Mouse (Mus musculus) liver, adult 2 months (tissue): ENCODE measurements around the gene Kank2. TPM values are rescaled to one million over a fixed set of nuclear protein-coding genes. Genes with fewer than 3 reads are reported as not detected.
"Not testable (repeated sequence)": the region's sequence is repeated elsewhere in the genome, so short reads cannot be mapped to it uniquely, and the experiment has no call there.

Experiments used
- DNase-seq: peaks from one replicate; pipeline ENCODE4 v3.0.0-alpha.2; 2011; ENCODE audit warnings: low read depth, low spot score; ENCODE audit errors: extremely low read depth
- H3K27ac ChIP-seq: fragments of 200-500 bp; replicated peaks from 2 replicates; pipeline ENCODE4 v1.5.1; 2012; ENCODE audit warnings: low read depth, mild to moderate bottlenecking, control low read depth, inconsistent platforms, low read length; ENCODE audit not compliant: insufficient read depth
- H3K27me3 ChIP-seq: fragments of 200-500 bp; 2 replicates; pipeline ENCODE4 v1.6.1; 2012; ENCODE audit warnings: mild to moderate bottlenecking, moderate library complexity, low read length, inconsistent platforms; ENCODE audit not compliant: control insufficient read depth, insufficient read depth
- H3K36me3 ChIP-seq: fragments of 200-500 bp; 2 replicates; pipeline ENCODE4 v1.6.1; 2012; ENCODE audit warnings: low read length, inconsistent platforms; ENCODE audit not compliant: control insufficient read depth, insufficient read depth
- H3K4me1 ChIP-seq: fragments of 200-500 bp; 2 replicates; pipeline ENCODE4 v1.6.1; 2011; ENCODE audit warnings: low read length; ENCODE audit not compliant: control insufficient read depth, insufficient read depth
- H3K4me3 ChIP-seq: fragments of 200-500 bp; 2 replicates; pipeline ENCODE4 v1.5.1; 2011; ENCODE audit warnings: low read depth, mild to moderate bottlenecking, control low read depth, low read length, moderate library complexity; ENCODE audit not compliant: insufficient read depth
- H3K79me2 ChIP-seq: fragments of 200-500 bp; 2 replicates; pipeline ENCODE4 v1.6.1; 2012; ENCODE audit warnings: inconsistent platforms, mild to moderate bottlenecking, low read length, moderate library complexity; ENCODE audit not compliant: control insufficient read depth, insufficient read depth
- H3K9ac ChIP-seq: fragments of 200-500 bp; 2 replicates; pipeline ENCODE4 v1.6.1; 2012; ENCODE audit warnings: low read depth, mild to moderate bottlenecking, control low read depth, inconsistent platforms, low read length
- CTCF ChIP-seq: fragments of 200-500 bp; IDR thresholded peaks from 2 replicates; pipeline ENCODE4 v1.5.1; 2011; ENCODE audit warnings: low read depth, low read length, control low read depth
- POLR2A ChIP-seq: fragments of 200-500 bp; IDR thresholded peaks from 2 replicates; pipeline ENCODE4 v1.6.1; 2011; ENCODE audit warnings: low read length, control low read depth; ENCODE audit not compliant: insufficient read depth; ENCODE audit errors: extremely low read depth
- WGBS: fragments of 180-500 bp; shearing (Covaris S2); methylation state at CpG from one replicate; pipeline ENCODE4 v1.1.7; 2018; 5-methylcytosine and 5-hydroxymethylcytosine counted together
- polyA plus RNA-seq: library from polyadenylated mRNA; depleted of rRNA; stranded (reverse); fragments of >200 nt; gene quantifications from 2 replicates; pipeline ENCODE4 v1.2.3, GENCODE M21; 2012
- total RNA-seq: library from RNA; depleted of rRNA; stranded (reverse); fragments of >200 nt; gene quantifications from 2 replicates; pipeline ENCODE4 v1.2.3, GENCODE M21; 2014

The Kank2 gene
- total and polyA plus RNA-seq, 2 experiments, result 12.8 to 27.2 TPM

DNA sequence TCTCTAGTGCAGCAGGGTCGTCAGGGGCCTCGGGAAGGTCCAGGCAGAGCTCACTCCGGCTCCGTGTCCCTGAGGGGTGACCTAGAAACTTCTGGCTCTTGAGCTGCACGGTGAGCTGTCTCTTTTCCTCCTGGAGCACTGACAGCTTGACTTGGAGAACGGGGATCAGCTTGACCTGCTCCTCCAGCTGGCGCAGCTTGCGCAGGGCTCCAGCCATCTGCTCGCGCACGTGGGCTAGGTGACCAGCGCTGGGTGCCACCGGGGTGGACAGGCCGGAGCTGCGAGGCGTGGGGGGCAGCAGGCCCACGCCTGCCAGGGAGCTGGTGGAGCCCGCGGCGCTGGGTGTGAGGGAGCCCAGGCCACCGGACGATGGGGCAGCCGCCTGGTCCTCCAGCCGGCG, 3.6 kb downstream of the Kank2 start:
- no peak overlapping the region for H3K9ac ChIP-seq
- H3K79me2 ChIP-seq, result peaks cover 47% of the 10 kb centered on the region
- WGBS, result 95% methylated on average over 25 of the region's 25 CpGs
- no peak overlapping the region for H3K27ac ChIP-seq
- peaks cover 17% of the 10 kb centered on the region for H3K4me1 ChIP-seq
- TF ChIP-seq CTCF (no peak), POLR2A (no peak)
- no peak for DNase-seq
- peaks cover 4% of the 10 kb centered on the region; the same call in 1 of the 2 replicates for H3K36me3 ChIP-seq
- H3K27me3 ChIP-seq, result no peaks in the 10 kb centered on the region
- no peak overlapping the region for H3K4me3 ChIP-seq

DNA sequence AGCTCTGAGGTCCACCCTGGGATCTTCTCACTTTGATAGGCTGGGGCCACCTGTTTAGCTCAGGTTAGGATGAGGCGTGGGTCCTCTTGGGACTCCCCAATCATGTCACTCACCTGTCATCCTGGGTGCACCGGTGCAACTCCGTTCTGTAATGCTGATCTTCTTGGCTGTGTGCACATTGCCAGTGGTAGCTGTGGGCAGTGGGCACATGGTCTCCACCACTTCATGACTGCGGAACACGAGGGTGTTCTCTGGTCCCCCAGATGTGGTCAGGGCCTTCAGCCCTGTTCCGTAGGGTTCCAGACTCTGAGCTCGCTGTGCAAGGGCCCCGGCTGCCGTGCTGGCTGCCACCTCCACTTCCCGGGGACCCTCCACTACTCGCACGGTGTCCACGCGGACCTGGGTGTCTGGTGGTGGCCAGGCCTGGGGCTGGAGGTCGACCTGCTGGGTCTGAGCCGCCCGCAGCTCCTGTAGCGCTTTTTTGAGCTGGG, 4.2 kb downstream of the Kank2 start:
- H3K4me3 ChIP-seq, result no peak overlapping the region
- TF ChIP-seq POLR2A (no peak), CTCF (no peak)
- peaks cover 4% of the 10 kb centered on the region; the same call in 1 of the 2 replicates for H3K36me3 ChIP-seq
- peaks cover 17% of the 10 kb centered on the region for H3K4me1 ChIP-seq
- DNase-seq, result no peak
- H3K27me3 ChIP-seq, result no peaks in the 10 kb centered on the region
- H3K79me2 ChIP-seq, result peaks cover 47% of the 10 kb centered on the region
- 95% methylated on average over 18 of the region's 18 CpGs for WGBS
- H3K27ac ChIP-seq, result no peak overlapping the region
- no peak overlapping the region for H3K9ac ChIP-seq

DNA sequence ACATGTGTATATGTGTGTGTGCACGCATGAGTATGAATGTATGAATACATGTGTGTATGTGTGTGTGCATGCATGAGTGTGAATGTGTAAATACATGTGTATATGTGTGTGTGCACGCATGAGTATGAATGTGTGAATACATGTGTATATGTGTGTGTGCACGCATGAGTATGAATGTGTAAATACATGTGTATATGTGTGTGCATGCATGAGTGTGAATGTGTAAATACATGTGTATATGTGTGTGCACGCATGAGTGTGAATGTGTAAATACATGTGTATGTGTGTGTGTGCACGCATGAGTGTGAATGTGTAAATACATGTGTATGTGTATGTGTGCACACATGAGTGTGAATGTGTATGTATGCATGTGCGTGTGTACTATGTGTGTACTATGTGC, 5.0 kb downstream of the Kank2 start:
- H3K27me3 ChIP-seq, H3K9ac ChIP-seq, H3K4me3 ChIP-seq, H3K27ac ChIP-seq, DNase-seq, H3K36me3 ChIP-seq: not testable (repeated sequence)
- H3K4me1 ChIP-seq, result peaks cover 16% of the 10 kb centered on the region
- peaks cover 47% of the 10 kb centered on the region for H3K79me2 ChIP-seq
- 97% methylated on average over 6 of the region's 6 CpGs for WGBS

DNA sequence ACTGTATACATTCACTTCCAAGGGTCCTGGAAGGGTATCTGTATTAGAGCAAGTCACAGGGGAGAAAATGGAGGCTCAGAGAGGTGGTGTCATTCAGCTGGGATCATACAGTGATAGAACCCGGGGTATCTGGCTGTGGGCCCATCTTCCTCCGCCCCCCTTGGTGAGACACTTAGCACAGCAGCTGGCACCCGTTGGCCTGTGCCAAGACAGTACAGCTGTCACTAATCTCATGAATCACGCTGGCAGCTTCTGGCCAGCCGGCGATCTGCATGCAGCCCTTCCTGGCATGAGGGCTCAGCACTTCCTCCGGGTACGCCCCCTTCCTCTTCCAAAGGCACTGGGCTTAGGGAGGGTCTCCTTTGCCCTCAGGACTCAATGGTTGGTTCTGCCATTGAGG, 5.9 kb downstream of the Kank2 start:
- Histone ChIP-seq H3K4me1 (peaks cover 16% of the 10 kb centered on the region), H3K9ac (no peak overlapping the region), H3K4me3 (no peak overlapping the region), H3K27me3 (no peaks in the 10 kb centered on the region), H3K79me2 (peaks cover 41% of the 10 kb centered on the region), H3K36me3 (peaks cover 4% of the 10 kb centered on the region; the same call in 1 of the 2 replicates), H3K27ac (no peak overlapping the region)
- 45% methylated on average over 8 of the region's 8 CpGs for WGBS
- no peak for DNase-seq
- TF ChIP-seq POLR2A, result no peak
- no peak for TF ChIP-seq CTCF

DNA sequence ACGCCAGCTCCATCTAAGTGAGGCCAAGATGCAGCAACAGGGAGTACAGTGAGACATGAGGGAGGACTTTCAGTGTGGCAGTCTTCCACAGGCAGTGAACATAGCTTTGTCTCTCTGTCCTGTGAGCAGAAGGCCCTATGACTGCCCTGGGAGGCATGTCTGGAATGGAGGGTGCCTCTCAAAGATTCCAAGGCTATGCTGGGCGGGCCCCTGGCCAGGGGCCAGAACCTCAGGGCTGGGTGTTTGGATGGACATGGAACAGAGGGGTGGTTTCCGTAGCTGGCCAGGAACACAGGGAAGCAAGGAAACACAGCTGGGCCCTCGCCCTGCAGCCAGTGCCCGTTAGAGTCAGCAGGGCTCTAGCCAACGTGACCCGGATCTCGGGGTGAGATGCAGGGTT, 6.7 kb downstream of the Kank2 start:
- H3K36me3 ChIP-seq, result peaks cover 4% of the 10 kb centered on the region; the same call in 1 of the 2 replicates
- H3K9ac ChIP-seq, result no peak overlapping the region
- TF ChIP-seq POLR2A, result no peak
- H3K4me3 ChIP-seq, result no peak overlapping the region
- H3K79me2 ChIP-seq, result peaks cover 34% of the 10 kb centered on the region
- no peaks in the 10 kb centered on the region for H3K27me3 ChIP-seq
- peak; percentile 34 for DNase-seq
- peaks cover 10% of the 10 kb centered on the region for H3K4me1 ChIP-seq
- 38% methylated on average over 8 of the region's 8 CpGs for WGBS
- H3K27ac ChIP-seq, result no peak overlapping the region

DNA sequence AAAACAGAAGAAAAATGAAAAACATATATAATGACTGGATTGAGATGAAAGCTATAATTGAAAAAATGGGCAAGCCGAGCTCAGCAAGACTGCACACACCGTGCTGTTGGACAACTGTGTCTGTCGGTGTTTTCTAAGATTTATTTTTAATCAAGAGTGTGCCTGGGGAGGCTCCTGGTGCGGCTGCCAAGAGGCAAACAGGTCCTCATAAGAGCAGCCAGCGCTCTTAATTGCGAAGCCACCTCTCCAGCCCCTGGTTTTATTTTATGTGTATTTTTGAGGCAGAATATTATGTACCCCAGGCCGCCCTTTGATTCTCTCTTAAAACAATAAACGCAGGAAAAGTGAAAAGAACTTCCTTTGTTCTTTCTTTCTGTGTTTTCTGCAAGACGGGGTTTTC, 10.3 kb downstream of the Kank2 start:
- no peak for DNase-seq
- Histone ChIP-seq H3K27ac (no peak overlapping the region), H3K9ac (no peak overlapping the region), H3K27me3 (no peaks in the 10 kb centered on the region), H3K36me3 (peaks cover 3% of the 10 kb centered on the region; the same call in 1 of the 2 replicates), H3K4me3 (no peak overlapping the region), H3K79me2 (peaks cover 23% of the 10 kb centered on the region; the same call in 1 of the 2 replicates), H3K4me1 (peaks cover 8% of the 10 kb centered on the region)
- TF ChIP-seq POLR2A, result no peak
- WGBS, result 71% methylated on average over 9 of the region's 9 CpGs
